Mouse (Mus musculus): Measurements from ENCODE around the gene Tnip2.

The Tnip2 gene

DNA sequence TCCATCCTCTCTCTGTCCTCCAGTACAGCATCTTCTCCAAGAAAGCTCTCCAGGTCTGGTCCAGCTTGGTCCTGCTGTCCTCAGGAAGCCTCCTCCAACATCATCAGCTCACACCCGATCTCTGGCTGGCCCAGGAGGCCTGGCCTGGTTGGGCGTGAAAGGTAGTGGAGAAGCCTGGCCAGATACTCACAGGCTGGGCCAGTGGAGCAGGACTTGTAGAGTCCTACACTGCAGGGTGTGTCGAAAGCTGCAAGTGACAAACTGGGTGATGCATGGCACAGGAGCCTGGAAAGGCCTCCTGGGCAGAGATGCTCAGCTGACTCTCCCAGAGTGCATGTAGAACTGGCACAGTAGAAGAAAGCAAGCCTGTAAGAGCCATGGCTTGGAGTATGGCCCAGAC, 7.5 kb upstream of the Tnip2 start:
- DNase-seq: no peak

DNA sequence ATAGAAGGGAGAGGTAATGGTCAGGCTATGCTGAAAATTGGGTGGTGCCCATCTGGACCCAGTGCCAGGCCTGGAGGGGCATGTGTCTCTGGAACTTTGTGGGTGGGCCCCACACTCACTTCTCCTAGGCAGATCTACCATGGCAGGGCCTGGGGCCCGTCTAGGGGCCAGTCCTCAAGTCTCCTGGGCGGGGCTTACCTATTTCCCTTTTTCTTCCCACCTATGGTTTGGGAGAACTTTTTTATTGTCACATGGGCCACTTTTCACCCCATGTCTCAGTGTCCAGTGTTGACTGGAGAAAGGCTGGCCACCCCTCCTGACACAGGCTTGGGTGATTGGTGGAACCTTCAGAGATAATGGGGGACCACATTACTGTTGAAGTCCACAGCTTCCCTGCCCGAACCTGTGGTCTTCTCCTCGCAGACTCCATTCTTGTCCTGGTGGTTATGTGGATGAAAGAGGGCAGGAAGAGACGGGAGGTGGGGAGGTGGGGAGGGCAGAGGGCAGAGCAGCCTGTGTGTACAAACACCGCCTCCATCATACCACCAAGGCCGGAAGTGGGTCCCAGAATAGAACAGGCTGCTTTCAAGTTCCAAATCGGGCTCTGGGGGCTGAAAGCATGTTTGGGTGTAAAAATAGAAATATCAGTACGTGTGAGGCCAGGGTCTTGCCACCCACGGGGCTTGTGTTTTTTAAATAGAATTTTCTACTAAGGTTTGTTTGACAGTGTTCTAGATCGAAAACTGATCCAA, 6.8 kb upstream of the Tnip2 start:
- DNase-seq: no peak

DNA sequence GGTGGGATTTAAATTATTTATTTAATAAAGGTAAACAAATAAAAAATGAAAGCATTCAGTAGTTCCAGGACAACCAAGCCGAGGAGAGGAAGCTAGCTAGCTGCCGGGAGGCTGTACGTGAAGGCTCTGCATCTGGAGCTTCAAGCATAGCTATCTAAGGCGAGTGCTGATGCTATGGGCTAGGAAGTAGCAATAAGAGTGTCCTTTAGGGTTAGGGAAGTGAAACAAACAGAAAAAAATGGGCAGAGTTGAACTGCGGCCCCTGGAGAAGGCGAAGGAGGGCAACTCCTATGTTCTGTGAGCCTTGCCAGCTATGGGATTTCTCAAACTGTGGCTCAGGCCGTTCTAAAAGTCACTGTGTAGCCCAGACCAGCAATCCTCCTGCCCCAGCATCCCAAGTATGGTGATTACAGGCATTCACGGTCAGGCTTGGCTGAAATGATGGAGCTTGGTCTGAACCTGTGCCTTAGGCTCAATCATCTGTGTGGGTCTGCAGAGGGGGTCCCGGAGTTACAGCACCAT, 5.7 kb upstream of the Tnip2 start:
- DNase-seq: no peak

DNA sequence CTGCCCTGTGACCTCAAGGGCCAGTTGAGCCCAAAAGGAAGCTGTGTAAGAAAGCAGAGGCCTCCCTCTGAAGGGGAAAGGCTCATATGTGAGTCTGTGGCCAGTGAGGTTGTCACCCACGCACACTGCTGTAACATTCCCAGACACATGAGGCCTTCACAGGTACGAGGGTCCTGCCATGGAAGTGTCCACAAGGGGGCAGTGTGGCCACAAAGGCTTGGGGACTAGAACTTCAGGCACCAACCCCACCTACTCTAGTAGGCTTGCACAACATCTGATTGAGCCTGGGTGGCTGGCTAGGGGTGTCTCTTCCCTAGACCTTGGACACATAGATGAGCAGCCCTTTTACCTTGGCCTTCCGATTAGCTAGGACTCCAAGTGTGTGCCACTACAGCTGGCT, 4.1 kb upstream of the Tnip2 start:
- peak; percentile 77 for DNase-seq

DNA sequence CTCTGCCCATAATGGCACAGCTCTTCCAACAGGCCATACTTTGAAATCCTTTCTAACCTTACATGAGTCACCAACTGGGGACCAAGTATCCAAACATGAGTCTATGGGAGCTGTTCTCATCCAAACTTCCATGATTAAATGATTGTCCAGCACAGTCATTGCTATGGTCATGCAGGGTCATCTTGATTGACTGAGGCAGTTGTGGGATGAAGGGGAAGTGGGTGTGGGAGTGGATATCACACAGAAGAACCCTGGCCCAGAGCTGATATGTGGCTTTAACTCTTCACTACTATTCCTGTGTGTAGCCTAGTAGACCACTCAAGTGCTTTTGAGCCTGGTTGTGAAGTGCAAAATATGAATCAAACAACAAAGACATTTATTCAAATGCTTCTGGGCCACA, 1.3 kb upstream of the Tnip2 start:
- no peak for DNase-seq

DNA sequence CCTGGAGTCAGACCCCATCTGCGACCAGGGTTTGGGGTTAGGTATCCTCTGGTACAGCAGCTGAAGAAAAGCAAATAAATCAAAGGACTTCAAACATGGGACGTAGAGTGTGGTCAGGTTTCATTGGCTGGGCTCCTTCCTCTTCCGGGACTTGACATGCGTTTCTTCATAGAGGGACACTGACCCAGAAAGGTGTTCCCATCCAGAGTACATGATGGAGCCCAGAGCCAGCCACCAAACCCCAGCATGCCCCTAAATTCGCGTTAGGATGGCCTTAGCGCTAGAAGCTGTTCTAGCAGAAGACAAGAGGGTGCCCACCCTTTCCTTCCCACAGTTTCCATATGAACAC, 401 bp upstream of the Tnip2 start:
- no peak for DNase-seq

DNA sequence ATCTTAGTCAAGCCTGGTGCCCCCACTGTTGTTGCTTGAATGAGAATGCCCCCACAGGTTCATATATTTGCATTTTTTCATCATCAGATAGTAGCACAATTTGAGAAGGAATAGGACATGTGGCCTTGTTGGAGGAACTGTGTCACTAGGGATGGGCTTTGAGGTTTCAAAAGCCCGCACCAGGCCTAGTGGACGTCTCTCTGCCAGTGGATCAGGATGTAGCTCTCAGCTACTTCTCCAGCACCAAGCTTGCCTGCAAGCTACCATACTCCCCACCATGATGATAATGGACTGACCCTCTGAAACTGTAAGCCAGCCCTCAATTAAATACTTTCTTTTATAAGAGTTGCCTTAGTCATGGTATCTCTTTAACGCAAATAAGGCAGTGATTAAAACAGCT, 1.3 kb downstream of the Tnip2 start:
- no peak for DNase-seq

DNA sequence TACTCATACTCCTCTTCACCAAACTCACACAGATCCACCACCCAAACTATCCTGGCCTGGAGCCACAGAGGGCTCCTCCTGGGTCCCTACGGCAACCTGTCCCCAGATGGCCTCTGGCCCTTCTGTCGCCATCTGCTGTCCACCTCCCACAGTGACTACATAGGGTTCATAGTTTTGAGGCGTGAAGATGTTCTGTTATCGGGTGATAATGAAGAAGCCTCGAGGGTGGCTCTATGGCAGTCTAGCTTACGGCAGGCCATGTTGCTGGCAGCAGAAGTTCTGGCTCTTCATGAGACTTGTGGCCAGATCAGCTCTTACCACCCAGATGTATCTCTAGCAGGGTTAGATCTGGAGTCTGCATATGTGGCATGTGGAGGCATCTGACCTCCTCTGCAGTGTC, 11.0 kb downstream of the Tnip2 start:
- no peak for DNase-seq

DNA sequence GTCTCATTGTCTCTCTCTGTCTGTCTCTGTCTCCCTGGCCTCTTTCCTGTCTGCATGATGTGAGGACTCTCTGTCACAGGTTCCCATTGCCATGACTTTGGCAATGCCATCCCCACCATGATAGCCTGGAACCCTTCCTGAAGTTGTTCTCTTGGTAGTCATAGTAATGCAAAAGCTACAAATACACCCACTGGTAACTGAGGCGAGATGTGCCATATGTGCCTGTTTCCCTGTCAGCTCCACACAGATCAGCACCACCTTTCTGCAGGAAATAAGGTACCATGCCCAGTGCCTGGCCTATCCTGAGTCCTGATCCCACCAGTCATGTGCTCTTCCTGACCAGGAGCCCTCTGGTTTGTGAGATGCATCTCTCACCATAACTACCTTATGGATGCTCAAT, 11.4 kb downstream of the Tnip2 start:
- DNase-seq: no peak

DNA sequence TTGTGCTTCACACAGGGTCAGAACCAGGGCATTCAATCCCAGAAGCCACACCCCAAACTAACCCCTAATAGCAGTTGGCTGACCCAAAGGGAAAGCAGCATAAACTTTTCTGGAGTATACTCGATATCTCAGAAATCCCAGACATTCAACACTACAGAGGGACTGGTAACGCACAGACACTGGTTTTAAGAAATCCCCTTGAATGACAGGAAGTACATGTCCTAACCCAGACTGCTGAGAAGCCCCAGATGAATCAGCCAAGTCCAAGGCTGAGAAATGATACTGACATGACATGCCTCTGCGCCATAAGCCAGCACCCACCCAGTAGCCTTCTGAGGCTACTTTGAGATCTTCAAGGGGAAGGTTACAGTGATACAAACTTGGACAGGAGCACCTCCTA, 12.2 kb downstream of the Tnip2 start:
- DNase-seq: no peak

DNA sequence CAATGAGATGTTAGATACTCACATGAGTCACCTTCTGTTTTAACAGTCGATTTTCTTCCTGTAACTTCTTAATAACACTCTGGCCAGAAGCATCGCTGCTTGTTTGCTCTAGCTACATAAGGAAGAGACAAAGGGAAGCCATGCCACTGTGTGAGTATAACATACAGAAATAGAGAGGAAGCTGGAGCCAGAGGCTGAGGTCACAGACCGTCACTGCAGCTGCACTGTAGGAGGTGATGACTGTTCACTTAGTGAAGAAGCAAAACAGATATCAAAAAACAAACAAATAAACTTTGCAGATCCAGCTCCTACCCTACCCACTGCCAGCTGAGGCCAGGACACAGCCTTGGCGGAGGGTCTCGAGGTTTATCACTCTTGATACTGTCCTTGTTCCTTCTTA, 12.9 kb downstream of the Tnip2 start:
- DNase-seq: no peak

DNA sequence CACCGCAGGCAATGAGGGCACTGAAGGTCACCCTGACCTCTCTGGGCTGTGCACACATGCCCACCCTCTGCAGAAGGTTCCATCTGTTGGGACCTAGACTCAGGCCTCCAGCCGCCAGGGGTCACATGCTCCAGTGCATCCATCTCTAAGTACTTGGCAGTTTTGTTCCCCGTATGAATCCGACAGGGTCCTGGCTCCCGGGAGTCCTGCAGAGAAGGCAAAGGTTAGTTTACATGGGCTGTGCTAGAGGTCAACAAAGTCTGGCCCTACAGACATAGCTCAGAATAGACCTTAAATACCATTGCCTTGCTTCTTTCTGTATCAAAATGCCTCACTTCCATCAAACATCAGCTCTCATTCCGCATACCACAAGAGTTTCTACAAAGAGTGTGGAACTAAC, 17.0 kb downstream of the Tnip2 start:
- DNase-seq: no peak

DNA sequence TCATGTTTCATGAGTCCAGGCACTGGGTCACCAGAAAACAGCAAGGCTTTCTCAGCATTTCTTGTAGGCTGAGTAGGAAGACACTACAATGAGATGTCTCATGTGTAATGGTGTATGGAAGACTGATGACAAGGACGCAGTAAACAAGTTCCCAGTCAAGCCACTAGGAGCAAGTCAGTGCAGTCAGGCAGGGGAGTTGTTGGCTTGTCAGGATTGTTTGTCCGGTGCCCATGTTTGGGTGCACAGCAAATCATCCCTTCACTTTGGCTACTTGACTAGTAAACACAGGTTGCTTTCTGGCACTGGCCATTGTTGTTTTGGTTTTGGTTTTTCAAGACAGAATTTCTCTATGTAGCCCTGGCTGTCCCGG, 24.4 kb downstream of the Tnip2 start:
- no peak for DNase-seq

DNA sequence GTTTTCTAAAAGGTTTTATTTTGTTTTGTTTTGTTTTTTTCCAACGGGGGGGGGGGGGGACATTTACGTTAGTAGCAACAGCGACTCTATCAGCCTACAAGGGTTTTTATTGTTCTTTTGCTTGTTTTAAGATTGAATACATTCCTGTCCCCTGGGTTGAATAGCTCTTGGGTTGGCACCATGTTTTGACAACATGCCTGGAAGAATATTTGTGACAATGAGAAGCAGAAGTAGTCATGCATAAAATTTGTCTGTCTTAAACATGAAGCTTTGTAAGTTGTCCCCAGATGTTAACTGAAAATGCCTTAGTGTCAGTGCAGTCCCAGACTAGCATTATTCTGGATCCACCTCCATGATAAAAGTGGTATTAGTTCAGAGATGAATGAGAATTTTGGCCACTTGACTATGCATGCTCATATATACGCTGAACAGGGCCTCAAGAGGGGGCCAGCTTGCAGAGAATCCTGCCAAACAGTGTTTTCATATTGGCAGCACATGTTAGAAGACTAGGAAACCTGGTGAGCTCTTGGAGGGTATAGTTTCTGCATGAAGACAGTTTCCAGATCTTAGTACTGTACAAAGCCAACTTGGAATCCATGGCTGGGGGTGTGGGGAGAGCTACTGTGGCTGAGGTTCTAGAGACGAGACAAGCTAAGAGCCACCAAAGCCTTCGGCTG, 24.9 kb downstream of the Tnip2 start:
- DNase-seq: no peak

DNA sequence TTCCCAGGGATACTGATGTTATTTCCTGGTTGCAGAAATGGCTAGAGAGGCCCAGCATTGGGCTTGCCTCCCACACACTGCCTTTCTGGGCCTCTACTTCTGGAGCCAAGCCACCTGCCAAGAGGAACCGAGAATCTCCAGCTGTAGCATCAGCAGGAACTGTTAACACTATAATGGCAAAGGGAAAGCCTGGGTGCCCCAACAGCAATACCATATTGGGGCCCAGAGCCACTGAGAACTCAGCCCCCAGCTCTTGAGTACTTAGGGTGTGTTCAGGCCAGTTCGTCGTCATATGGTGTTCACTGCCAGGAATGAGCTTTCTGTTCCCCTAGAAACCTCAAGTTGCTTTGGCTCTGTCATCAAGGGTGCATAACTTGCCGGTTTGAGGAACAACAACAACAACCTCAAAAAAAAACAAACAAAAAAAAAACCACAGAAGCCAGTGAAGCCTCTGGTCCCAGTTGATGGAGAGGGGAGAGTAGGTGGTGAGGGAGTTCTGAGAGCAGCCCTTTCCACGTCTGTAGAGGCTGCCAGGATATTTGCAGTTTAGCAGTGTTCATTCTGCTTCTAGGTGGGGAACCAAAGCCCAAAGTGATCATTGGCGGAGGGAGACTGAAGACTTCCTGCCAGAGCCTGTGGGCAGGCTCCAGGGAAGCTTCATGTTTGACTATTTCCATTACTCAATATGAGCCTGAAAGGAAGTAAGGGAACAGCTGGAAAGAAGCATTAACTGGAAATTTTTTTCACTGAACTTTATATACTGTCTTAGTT, 26.3 kb downstream of the Tnip2 start:
- no peak for DNase-seq

DNA sequence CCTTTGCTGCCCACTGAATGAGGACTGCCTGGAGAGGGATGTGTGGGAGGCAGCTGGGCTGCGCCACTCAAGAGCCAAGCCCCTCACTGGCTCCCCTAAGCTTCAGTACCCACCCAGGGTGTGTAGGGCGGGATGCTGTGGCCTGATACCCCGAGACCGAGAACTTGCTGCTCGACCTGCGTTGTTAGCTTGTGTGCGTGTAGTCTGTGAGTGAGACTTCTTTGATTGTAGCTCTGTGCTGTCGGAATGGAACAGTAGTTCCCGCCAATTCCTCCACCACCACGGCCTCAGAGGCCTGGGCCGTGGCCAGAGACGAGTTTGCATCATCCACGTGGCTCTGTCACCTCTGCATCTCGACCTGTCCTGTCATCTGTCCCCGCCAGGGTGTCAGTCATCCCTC, 28.1 kb downstream of the Tnip2 start:
- no peak for DNase-seq

DNA sequence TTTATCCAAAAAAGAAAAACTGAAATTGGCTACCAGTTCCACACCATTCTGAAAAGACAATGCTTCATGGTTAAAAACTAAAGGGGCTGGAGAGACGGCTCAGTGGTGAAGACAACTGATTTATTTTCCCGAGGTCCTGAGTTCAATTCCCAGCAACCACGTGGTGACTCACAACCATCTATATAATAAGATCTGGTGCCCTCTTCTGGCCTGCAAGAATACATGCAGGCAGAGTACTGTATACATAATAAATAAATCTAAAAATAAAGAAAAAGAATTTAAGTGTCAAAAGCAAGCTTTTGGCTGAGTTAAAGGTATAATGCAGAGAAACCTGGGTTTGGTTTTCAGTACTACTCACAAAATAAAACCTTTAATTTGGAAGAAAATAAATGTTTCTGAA, 32.9 kb downstream of the Tnip2 start:
- DNase-seq: no peak

DNA sequence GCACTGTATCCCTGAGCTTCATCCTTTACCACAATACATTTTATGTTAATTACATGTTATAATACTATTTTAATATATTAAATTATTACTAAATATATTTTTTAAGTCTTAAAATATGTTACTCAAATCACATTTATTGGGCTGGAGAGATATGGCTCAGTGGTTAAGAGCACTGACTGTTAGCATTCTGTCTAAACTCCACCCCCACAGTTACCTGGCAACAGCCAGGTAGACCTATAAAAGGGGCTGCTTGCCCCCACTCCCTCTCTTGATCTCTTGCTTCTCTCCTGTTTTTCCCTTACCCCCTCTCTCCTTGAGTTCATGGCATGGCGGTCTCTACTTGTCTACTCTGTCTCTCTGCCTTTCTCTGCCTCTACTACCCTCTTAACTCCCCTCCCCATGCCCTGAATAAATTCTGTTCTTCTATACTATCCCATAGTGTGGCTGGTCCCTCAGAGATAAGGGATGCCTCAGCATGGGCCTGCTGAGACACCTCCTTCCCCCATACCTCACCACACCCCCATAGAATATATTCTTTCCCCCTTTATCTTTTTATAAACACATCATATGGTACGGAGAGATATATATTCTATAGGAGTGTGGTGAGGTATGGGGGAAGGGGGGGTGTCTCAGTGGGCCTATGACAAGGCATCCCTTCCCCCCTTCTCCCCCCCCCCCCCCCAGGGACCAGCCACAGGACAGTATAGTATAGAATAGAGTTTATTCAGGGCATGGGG, 45.6 kb downstream of the Tnip2 start:
- DNase-seq: no peak

DNA sequence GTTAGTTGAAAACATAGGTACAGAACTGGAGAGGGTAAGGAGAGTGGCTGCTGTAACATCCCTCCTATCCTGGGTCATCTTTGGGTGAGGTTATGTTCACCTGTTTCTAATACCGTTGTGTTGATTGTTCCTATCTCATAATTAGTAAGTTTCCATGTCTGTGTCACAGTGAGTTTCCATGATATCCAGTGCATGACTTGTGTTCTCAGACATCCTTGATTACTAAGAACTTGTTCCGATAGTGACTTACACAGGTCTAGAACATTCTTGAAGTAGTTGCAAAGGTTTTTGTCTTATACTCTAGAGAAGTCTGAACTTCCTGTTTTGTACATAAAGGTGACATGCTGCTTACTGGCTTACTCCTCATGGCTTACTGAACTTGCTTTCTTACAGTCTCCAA, 47.1 kb downstream of the Tnip2 start:
- no peak for DNase-seq

DNA sequence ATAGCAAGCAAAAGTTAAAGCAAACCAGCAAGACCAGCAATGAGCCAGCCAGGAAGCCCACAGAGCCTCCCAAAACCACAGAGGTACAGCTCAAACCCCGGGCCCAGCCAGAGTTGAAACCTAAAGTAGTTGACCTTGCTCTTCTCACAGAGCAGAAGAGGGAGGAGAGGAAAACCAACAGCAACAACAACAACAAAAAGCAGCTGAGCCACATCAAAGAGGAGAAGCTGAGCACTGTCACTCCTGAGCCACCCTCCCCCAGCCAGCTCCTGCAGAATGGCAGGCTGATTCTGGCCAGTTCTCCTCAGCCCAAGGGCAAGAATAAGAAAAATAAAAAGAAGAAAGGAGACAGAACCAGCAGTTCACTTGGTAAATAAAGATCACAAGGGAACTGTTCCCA, 47.7 kb downstream of the Tnip2 start:
- no peak for DNase-seq

DNA sequence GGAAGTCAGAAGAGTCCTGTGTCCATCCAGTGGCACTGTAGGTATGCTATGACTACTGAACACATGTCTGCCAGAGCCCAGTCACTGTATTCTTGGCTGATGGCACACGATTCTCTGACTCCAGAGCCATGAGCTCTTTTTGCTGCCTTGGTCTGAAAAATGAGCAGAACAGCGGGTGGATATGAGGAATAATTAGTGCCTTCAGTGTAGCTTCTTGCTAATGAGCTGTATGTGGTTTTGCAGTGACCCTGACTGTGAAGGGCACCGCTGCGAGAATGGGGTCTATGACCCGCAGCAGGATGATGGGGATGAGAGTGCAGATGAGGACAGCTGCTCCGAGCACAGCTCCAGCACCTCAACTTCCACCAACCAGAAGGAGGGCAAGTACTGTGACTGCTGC, 52.0 kb downstream of the Tnip2 start:
- DNase-seq: no peak

DNA sequence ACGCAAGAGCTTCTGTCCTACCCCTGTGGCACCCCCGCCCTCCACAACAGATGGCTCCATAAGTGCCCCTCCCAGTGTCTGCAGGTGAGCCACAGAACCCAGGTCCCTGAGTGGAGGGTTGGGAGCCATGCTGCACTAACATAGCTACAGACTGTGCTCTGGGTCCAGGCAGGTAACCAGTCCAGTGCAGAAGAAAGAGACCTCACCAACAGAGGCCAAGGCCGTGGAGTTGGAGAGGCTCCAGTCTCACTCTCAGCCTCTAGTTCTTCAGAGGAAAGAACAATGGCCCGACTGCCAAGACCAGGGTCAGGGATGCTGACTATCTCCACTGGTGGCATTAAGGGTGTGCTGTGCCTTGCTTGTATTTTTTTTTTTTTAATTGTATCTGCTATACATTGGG, 52.5 kb downstream of the Tnip2 start:
- DNase-seq: no peak

DNA sequence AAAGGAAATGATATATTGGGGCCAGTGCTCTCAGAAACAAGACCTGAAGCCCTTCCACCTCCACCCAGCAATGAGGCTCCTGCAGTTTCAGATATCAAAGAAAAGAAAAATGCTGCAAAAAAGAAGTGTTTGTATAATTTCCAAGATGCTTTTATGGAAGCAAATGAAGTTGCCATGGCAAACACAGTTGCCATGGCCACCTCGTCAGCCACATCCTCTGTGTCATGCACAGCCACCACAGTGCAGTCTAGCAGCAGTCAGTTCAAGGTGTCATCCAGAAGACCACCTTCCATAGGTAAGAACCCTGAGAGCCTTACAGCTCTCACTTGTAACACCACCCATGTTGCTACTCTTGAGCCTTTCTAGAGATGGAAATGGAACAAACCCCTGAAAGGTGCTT, 54.8 kb downstream of the Tnip2 start:
- no peak for DNase-seq

DNA sequence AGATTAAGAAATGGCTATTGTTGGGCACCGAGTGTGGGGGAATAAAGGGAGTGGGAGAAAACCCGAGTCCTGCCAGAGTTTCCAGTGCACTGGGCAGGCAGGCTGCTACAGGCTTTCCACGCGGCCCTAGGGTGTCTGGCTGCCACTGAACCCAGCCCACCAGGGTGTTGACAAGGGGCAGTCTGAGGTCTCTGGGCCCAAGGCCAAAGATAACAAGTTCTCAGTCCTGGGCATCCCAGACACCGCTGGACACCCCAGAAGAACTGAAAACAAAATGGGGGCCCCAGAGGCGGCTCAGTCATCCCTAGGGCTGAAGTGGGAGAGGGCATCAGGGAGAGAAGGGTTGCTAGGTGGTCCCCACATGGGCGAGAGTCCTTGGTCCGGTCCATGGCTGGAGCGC, 67.6 kb downstream of the Tnip2 start:
- no peak for DNase-seq

Measured in cerebellum, adult 9-10 months (tissue).